Mouse (Mus musculus) limb, embryonic 14.5 days (tissue): ENCODE data around the gene Brd9. TPM values are rescaled to one million over a fixed set of nuclear protein-coding genes. Genes with fewer than 3 reads are reported as not detected.

Source experiments
- ATAC-seq: fragments of 200-750 bp; cut with Nextera tagmentation; 2 replicates; pipeline ENCODE4 v1.8.0; 2017; ENCODE audit warnings: low read depth, moderate number of reproducible peaks, moderate TSS enrichment; ENCODE audit not compliant: low FRiP score
- DNase-seq: peaks from one replicate; pipeline ENCODE4 v3.0.0-alpha.2; 2015; ENCODE audit warnings: low spot score
- H3K27ac ChIP-seq: fragments of 300-500 bp; sonication (generic); replicated peaks from 2 replicates; pipeline ENCODE4 v1.5.1; 2014; ENCODE audit warnings: low read depth, mild to moderate bottlenecking, low read length, moderate library complexity, mixed read lengths
- H3K27me3 ChIP-seq: fragments of 300-500 bp; sonication (generic); 2 replicates; pipeline ENCODE4 v1.6.1; 2014; ENCODE audit warnings: low read length, mixed read lengths; ENCODE audit not compliant: control insufficient read depth, insufficient read depth
- H3K36me3 ChIP-seq: fragments of 300-500 bp; sonication (generic); 2 replicates; pipeline ENCODE4 v1.6.1; 2014; ENCODE audit warnings: mild to moderate bottlenecking, low read length, moderate library complexity, mixed read lengths; ENCODE audit not compliant: control insufficient read depth, insufficient read depth
- H3K4me1 ChIP-seq: fragments of 300-500 bp; sonication (generic); 2 replicates; pipeline ENCODE4 v1.6.1; 2014; ENCODE audit warnings: antibody characterized with exemption, low read length, mixed read lengths; ENCODE audit not compliant: control insufficient read depth, insufficient read depth
- H3K4me2 ChIP-seq: fragments of 300-500 bp; sonication (generic); replicated peaks from 2 replicates; pipeline ENCODE4 v1.6.1; 2014; ENCODE audit warnings: low read depth, mild to moderate bottlenecking, low read length, moderate library complexity; ENCODE audit not compliant: severe bottlenecking
- H3K4me3 ChIP-seq: fragments of 300-500 bp; sonication (generic); replicated peaks from 2 replicates; pipeline ENCODE4 v1.5.1; 2014; ENCODE audit warnings: low read length
- H3K9ac ChIP-seq: fragments of 300-500 bp; sonication (generic); 2 replicates; pipeline ENCODE4 v1.6.1; 2014; ENCODE audit warnings: mild to moderate bottlenecking, low read depth, low read length, moderate library complexity; ENCODE audit not compliant: severe bottlenecking
- H3K9me3 ChIP-seq: fragments of 300-500 bp; sonication (generic); 2 replicates; pipeline ENCODE4 v1.6.1; 2016; ENCODE audit warnings: low read length; ENCODE audit not compliant: control insufficient read depth
- POLR2A ChIP-seq: fragments of 200-500 bp; IDR thresholded peaks from 2 replicates; pipeline ENCODE4 v1.8.0; 2012; ENCODE audit warnings: inconsistent platforms, mild to moderate bottlenecking, moderate library complexity, borderline replicate concordance; ENCODE audit not compliant: insufficient read depth, insufficient read length; ENCODE audit errors: extremely low read depth
- WGBS: fragments of 180-500 bp; shearing (Covaris S2); extraction: QIAGEN DNeasy Blood & Tissue Kit; methylation state at CpG from one replicate; pipeline ENCODE4 v1.1.7; 2014; 5-methylcytosine and 5-hydroxymethylcytosine counted together
- polyA plus RNA-seq, 2 experiments: library from polyadenylated mRNA; depleted of rRNA in 1 of 2; stranded (reverse) in 1 of 2; unstranded in 1 of 2; fragments of >200 nt; fragmentation: Nextera tagmentation in 1 of 2; extraction: Ambion mirVana in 1 of 2; gene quantifications; 2 replicates each; pipeline versions ENCODE4 v1.2.1 to v1.2.3; 2012 to 2014

Brd9 gene
- polyA plus RNA-seq, 2 experiments = 48.4 to 87.2 TPM

DNA sequence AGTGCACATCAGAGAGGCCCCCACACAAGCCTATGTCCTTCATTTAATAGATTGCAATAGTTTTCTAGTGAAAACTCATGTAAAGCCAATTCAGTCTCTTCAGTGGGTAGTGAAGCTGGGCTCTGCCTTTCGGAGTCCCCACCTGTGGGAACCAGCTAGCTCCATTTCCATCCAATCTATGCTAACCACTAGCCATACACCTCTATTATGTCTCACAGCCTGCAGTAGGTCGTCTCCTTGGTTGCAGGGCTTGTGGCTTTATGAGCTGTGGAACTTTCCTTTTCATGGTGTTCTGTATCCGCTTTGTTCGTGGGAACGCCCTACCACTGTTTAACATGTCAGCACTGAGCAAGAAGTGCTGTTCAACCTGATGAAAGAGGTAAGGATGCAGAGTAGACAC is 25.9 kb downstream of the Brd9 start, which contains the start of gene Zdhhc11:
Zdhhc11 (plus strand) TSS at position 301 of the 400 bp plus-strand sequence.
- no peak for DNase-seq
- no peak for ATAC-seq
- no peaks in the 10 kb centered on the region for H3K27me3 ChIP-seq
- TF ChIP-seq POLR2A = no peak
- H3K4me3 ChIP-seq = no peak within 1 kb of the TSS
- no peak within 1 kb of the TSS for H3K9ac ChIP-seq
- no peak within 1 kb of the TSS for H3K27ac ChIP-seq
- no peak within 1 kb of the TSS for H3K4me2 ChIP-seq
- peaks cover 36% of the 10 kb centered on the region for H3K36me3 ChIP-seq
- H3K9me3 ChIP-seq = no peaks in the 10 kb centered on the region
- no peaks in the 10 kb centered on the region for H3K4me1 ChIP-seq
- 82% methylated on average over 5 of the region's 5 CpGs for WGBS

DNA sequence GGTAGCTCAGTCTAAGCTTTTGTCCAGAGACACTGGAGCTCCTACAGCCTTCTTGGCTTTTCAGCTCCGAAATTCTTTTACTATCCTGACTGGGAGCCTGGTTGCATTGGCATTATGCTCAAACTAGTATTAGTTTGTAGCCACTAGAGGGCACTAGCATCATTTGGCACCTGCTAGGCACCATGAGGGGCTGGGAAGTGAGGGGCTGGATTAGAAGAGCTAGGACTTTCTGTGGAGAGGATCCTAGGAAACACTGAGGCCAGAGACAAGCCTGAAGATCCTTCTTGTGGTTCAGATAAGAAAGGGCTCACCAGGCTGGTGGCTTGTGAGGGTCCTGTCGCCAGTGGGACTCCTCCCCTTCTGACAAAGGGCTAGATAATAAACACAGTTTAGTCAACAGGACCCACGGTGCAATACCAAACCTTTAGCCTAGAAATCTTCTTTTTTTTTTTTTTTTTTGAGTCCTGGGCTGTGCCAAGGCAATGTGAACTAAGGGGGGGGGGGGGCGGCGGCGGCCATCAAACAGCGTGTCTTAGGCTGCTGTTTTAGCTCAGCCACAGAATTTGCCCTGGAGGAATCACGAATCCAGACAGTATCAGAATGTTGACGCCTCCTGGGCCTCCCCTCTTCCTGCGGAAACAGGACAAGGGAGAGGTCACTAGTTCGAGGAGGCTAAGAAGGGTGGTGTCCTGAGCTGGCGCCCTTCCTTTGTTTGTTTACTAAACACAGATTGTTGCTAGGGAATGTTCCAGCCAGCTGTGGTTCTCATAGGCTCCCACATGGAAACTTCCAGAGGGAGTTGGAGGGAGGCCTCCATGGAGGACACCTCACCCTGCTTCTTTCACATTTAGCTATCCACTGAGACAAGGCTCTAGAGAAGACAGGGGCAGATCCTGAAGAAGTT is 33.2 kb downstream of the Brd9 start:
- TF ChIP-seq POLR2A = no peak
- ATAC-seq (peak; percentile 75), DNase-seq (peak; percentile 88)
- WGBS = 33% methylated on average over 12 of the region's 12 CpGs
- no peak overlapping the region for H3K4me3 ChIP-seq
- H3K9me3 ChIP-seq = no peaks in the 10 kb centered on the region
- no peaks in the 10 kb centered on the region for H3K36me3 ChIP-seq
- no peaks in the 10 kb centered on the region for H3K27me3 ChIP-seq
- no peak overlapping the region for H3K9ac ChIP-seq
- H3K27ac ChIP-seq = no peak overlapping the region
- H3K4me2 ChIP-seq = no peak overlapping the region
- no peaks in the 10 kb centered on the region for H3K4me1 ChIP-seq

DNA sequence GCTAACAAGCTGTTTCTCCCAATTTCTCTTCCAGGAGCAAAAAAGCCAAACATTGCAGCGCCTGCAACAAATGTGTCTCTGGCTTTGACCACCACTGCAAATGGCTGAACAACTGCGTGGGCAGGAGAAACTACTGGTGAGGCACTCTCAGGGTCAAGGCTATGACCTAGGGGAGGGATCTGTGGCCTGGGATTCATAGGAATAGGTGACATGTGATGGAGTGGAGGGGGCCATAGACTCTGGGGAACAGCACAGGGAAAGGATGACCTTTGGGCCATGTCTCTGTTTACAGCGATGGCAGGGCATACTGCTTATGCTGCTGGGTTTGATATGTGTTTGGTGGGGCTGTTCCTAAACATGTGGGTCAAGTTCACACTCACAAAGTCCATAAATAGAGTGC is 36.9 kb downstream of the Brd9 start:
- no peak for TF ChIP-seq POLR2A
- H3K9ac ChIP-seq = no peak overlapping the region
- 83% methylated on average over 3 of the region's 3 CpGs for WGBS
- no peaks in the 10 kb centered on the region for H3K4me1 ChIP-seq
- H3K27ac ChIP-seq = no peak overlapping the region
- no peaks in the 10 kb centered on the region for H3K9me3 ChIP-seq
- no peaks in the 10 kb centered on the region for H3K36me3 ChIP-seq
- DNase-seq (no peak), ATAC-seq (no peak)
- H3K4me3 ChIP-seq = no peak overlapping the region
- no peaks in the 10 kb centered on the region for H3K27me3 ChIP-seq
- no peak overlapping the region for H3K4me2 ChIP-seq

- Histone ChIP-seq H3K4me1 (no peaks in the 10 kb centered on the region), H3K9me3 (no peaks in the 10 kb centered on the region), H3K4me3 (no peak overlapping the region), H3K27me3 (no peaks in the 10 kb centered on the region), H3K36me3 (no peaks in the 10 kb centered on the region), H3K27ac (no peak overlapping the region), H3K9ac (no peak overlapping the region), H3K4me2 (no peak overlapping the region)
- ATAC-seq (no peak), DNase-seq (no peak)
- TF ChIP-seq POLR2A = no peak
- WGBS = 87% methylated on average over 5 of the region's 5 CpGs
Measured at GRCm38 (mm10) chr13:73976935-73977334, 39.3 kb downstream of the Brd9 start.

GRCm38 (mm10) chr13:73990325-73990724 is 52.7 kb downstream of the Brd9 start:
- Histone ChIP-seq H3K27me3 (no peaks in the 10 kb centered on the region), H3K9me3 (no peaks in the 10 kb centered on the region), H3K4me3 (no peak overlapping the region), H3K4me2 (no peak overlapping the region), H3K9ac (no peak overlapping the region), H3K36me3 (no peaks in the 10 kb centered on the region), H3K27ac (no peak overlapping the region), H3K4me1 (no peaks in the 10 kb centered on the region)
- no peak for TF ChIP-seq POLR2A
- 44% methylated on average over 5 of the region's 5 CpGs for WGBS
- DNase-seq = no peak
- ATAC-seq = no peak
